Mouse (Mus musculus) hindbrain, embryonic 12.5 days (tissue): ENCODE measurements at regions not wholly inside any gene's neighbourhood (a gene's known extent, or its start where the extent isn't known, plus 50 kb on each side); places are given as distances from the start of the nearest gene placed in this dataset.

ENCODE experiments used
- ATAC-seq: fragments of 200-750 bp; cut with Nextera tagmentation; 2 replicates; pipeline ENCODE4 v1.8.0; 2017; ENCODE audit warnings: moderate TSS enrichment; ENCODE audit not compliant: low FRiP score
- H3K27ac ChIP-seq: fragments of 300-500 bp; sonication (generic); 2 replicates; pipeline ENCODE4 v1.5.1; 2016; ENCODE audit warnings: mild to moderate bottlenecking
- H3K27me3 ChIP-seq: fragments of 300-500 bp; sonication (generic); 2 replicates; pipeline ENCODE4 v1.6.1; 2016; ENCODE audit warnings: mild to moderate bottlenecking
- H3K36me3 ChIP-seq: fragments of 300-500 bp; sonication (generic); 2 replicates; pipeline ENCODE4 v1.6.1; 2016; ENCODE audit warnings: mild to moderate bottlenecking
- H3K4me1 ChIP-seq: fragments of 300-500 bp; sonication (generic); 2 replicates; pipeline ENCODE4 v1.6.1; 2016
- H3K4me2 ChIP-seq: fragments of 300-500 bp; sonication (generic); replicated peaks from 2 replicates; pipeline ENCODE4 v1.6.1; 2016; ENCODE audit warnings: mild to moderate bottlenecking
- H3K4me3 ChIP-seq: fragments of 300-500 bp; sonication (generic); 2 replicates; pipeline ENCODE4 v1.5.1; 2016; ENCODE audit warnings: mild to moderate bottlenecking
- H3K9ac ChIP-seq: fragments of 300-500 bp; sonication (generic); 2 replicates; pipeline ENCODE4 v1.6.1; 2016; ENCODE audit warnings: mild to moderate bottlenecking, moderate library complexity
- H3K9me3 ChIP-seq: fragments of 300-500 bp; sonication (generic); replicated peaks from 2 replicates; pipeline ENCODE4 v1.6.1; 2016; ENCODE audit warnings: mild to moderate bottlenecking
- WGBS: fragments of 180-500 bp; shearing (Covaris S2); methylation state at CpG from one replicate; pipeline ENCODE4 v1.1.7; 2016; 5-methylcytosine and 5-hydroxymethylcytosine counted together

DNA sequence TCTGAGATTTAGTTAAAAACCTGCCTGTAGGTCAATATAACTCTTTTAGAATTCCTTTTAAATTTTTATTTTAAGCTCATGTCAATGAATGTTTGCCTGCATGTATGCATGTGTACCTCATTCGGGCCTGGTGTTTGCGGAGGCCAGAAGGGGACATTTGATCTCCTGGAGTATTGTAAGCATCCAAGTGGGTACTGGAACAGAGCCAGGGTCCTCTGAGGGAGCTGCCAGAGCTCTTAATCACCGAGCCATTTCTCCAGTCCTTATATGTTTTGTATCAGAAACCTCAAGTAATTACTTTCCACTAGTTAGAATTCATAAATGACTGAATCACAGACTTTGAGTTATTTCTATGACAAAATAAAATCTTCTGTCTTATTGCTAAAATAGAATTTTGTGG lies 152.0 kb downstream of the Cdca7 start:
- H3K9me3 ChIP-seq, result no peaks in the 10 kb centered on the region
- H3K4me3 ChIP-seq, result no peak overlapping the region
- no peak overlapping the region for H3K9ac ChIP-seq
- peaks cover 16% of the 10 kb centered on the region; the same call in 1 of the 2 replicates for H3K4me1 ChIP-seq
- ATAC-seq, result no peak
- WGBS, result 64% methylated on average over 3 of the region's 3 CpGs
- no peak overlapping the region for H3K27ac ChIP-seq
- no peak overlapping the region for H3K4me2 ChIP-seq
- H3K27me3 ChIP-seq, result peaks cover 4% of the 10 kb centered on the region; the same call in 1 of the 2 replicates
- H3K36me3 ChIP-seq, result no peaks in the 10 kb centered on the region

DNA sequence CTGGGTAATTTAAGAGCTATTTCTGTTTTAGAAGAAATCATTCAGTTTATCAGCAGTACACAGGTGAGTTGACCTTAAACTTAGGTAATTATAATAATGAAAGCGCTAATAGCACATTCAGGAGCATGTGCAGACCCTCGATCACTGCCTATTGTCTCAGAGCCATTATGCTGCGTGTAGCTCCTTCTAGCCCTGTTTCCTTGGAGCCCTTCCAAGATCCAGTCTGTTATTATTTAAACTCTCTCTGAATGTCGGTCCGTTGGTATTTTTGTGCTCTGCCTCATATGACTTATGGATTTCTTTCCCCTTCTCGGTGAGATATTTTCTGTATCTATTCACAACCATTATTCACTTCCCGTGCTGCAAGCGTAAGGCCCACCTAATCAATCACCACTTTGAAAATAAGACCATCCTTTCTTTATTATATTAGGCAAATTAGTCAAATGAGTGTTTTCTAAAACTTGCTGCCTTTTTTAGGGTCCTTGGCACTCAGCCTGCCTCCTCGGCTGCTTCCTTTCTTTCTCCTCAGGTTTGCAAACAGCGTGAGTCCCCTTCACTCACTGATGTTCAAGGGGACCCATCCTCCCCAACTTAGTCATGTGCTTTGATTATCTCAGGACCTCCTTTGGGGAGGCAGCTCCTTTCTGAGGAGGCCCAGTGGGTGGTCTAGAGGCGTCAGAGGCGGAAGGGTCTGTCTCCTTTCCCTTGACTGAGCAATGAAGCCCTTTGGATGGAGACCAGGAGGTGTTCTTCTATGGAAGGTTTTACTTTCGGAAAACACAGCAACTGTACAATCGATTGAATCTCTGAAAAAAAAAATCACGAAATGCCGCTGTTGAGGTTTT lies 152.9 kb downstream of the Cdca7 start:
- no peak overlapping the region for H3K4me3 ChIP-seq
- H3K27me3 ChIP-seq, result peaks cover 4% of the 10 kb centered on the region; the same call in 1 of the 2 replicates
- peaks cover 16% of the 10 kb centered on the region; the same call in 1 of the 2 replicates for H3K4me1 ChIP-seq
- no peaks in the 10 kb centered on the region for H3K36me3 ChIP-seq
- no peaks in the 10 kb centered on the region for H3K9me3 ChIP-seq
- ATAC-seq, result no peak
- H3K27ac ChIP-seq, result no peak overlapping the region
- H3K4me2 ChIP-seq, result no peak overlapping the region
- H3K9ac ChIP-seq, result no peak overlapping the region
- WGBS, result 35% methylated on average over 16 of the region's 16 CpGs

DNA sequence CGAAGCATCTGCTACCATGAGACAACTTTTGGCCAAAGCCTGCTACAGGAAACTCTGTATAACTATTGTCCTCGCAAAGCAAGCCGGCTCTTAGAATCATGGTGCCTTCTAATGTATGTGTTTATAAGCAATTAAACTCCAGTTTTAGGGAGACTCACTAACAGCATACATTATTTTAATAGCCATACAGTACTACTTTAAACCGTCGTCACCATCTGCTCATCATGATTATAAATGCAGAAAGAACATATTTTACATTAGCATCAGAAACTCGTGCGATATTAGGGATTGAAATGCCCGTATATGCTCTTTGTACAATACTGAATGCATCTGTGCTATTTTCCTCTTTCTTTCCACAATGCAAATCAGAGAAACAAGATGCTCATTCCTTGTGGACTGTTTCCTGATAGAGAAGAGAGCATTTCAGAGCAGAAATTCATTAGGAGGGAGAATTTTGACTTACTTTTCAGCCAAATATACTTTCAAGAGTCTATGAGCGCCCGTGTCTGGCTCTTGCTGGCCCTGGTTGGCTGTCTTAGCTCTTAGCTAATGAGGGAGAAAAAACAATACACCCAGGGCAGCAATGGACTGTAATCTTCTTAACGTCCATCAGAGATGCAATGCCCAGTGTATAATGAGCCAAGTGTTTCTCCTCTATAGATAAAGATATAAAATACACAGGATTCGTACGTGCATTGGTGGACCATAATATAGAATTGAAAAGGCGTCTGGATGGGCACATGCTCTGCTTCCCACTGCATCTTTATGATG lies 153.9 kb downstream of the Cdca7 start:
- 83% methylated on average over 14 of the region's 14 CpGs for WGBS
- Histone ChIP-seq H3K9me3 (no peaks in the 10 kb centered on the region), H3K27ac (no peak overlapping the region), H3K4me1 (peaks cover 16% of the 10 kb centered on the region; the same call in 1 of the 2 replicates), H3K4me3 (no peak overlapping the region), H3K36me3 (no peaks in the 10 kb centered on the region), H3K9ac (no peak overlapping the region), H3K4me2 (no peak overlapping the region), H3K27me3 (peaks cover 4% of the 10 kb centered on the region; the same call in 1 of the 2 replicates)
- no peak for ATAC-seq

DNA sequence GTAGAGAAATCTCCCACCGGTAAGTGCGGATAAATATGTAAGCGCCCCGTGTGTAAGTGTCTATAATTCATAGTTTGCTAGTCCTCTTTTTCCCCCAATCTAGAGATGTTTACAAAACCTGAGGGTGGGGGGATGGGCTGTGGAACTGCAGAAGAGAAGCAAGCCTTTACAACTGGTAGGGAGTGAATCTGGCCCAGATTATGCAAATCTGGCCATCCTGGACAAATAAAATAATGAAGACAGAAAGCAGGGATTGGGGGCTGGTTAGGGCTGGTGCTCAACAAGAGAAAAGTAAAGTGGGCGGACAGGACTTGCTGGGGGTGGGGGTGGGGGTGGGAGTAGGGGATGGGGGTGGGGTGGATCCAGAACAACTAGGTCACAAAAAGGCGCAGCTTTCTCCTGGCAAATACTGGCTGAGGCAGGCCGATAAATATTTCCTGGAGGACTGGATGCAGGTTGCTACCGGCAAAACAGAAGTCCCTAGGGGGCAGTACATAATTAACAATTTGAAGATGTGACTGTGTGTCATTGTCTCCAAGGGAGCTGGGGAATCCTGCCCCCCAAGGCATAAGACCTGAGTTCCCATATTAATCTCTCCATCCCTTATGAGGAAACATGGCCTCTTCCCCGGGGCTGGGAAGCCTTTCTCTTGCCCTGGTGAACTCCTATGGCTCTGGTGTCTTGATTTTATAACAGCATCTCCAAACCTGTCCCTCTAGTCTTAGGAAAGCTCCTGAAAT lies 162.1 kb downstream of the Cdca7 start:
- Histone ChIP-seq H3K9me3 (no peaks in the 10 kb centered on the region), H3K36me3 (no peaks in the 10 kb centered on the region), H3K9ac (no peak overlapping the region), H3K4me3 (no peak overlapping the region), H3K27me3 (no peaks in the 10 kb centered on the region), H3K4me1 (peaks cover 19% of the 10 kb centered on the region), H3K27ac (peak overlapping the region; percentile 30; the same call in 1 of the 2 replicates), H3K4me2 (no peak overlapping the region)
- peak; percentile 67 for ATAC-seq
- 47% methylated on average over 9 of the region's 9 CpGs for WGBS

DNA sequence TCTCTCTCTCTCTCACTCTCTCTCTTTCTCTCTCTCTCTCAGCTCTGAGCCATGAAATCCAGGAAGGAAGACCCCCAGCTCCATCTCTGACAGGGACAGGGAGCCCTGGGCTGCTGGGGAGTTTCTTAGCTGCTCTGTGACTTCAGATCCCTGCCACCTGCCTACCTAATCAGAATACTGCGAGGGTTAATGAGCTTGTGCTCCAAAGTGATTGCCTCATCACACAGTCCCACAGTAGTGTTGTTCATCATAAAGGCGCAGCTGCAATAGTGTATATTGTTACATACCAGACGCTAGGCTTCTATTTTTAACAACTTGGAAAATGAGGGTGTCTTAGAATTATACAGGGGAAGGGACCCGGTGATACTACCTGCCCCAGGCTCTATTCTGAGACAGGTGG lies 163.1 kb downstream of the Cdca7 start:
- no peaks in the 10 kb centered on the region for H3K9me3 ChIP-seq
- H3K27me3 ChIP-seq, result no peaks in the 10 kb centered on the region
- H3K4me3 ChIP-seq, result no peak overlapping the region
- H3K9ac ChIP-seq, result no peak overlapping the region
- ATAC-seq, result no peak
- H3K36me3 ChIP-seq, result no peaks in the 10 kb centered on the region
- H3K4me1 ChIP-seq, result peaks cover 19% of the 10 kb centered on the region
- H3K4me2 ChIP-seq, result no peak overlapping the region
- 56% methylated on average over 4 of the region's 4 CpGs for WGBS
- H3K27ac ChIP-seq, result no peak overlapping the region

DNA sequence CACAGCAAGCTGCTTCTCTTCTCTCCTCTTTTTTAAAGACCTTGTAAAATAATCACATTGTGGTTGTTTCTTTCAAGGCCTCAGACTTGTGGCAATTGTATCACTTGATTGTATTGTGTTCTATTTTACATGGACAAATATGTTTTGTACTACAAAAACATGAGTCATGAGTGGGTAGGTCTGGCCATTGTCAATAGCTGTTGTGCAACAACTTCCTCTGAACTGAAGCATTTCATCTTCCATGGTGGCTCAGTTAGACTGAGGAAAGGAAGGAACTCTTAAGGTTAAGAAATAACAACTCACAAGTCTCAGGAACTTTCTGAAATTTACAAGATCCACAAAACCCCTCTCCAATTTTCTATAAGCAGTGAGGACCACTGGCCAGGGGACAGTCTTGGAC lies 165.3 kb downstream of the Cdca7 start:
- no peaks in the 10 kb centered on the region for H3K9me3 ChIP-seq
- no peaks in the 10 kb centered on the region for H3K36me3 ChIP-seq
- H3K4me1 ChIP-seq, result peaks cover 19% of the 10 kb centered on the region
- ATAC-seq, result no peak
- no peak overlapping the region for H3K9ac ChIP-seq
- no peak overlapping the region for H3K4me3 ChIP-seq
- no peaks in the 10 kb centered on the region for H3K27me3 ChIP-seq
- no peak overlapping the region for H3K4me2 ChIP-seq
- no peak overlapping the region for H3K27ac ChIP-seq

DNA sequence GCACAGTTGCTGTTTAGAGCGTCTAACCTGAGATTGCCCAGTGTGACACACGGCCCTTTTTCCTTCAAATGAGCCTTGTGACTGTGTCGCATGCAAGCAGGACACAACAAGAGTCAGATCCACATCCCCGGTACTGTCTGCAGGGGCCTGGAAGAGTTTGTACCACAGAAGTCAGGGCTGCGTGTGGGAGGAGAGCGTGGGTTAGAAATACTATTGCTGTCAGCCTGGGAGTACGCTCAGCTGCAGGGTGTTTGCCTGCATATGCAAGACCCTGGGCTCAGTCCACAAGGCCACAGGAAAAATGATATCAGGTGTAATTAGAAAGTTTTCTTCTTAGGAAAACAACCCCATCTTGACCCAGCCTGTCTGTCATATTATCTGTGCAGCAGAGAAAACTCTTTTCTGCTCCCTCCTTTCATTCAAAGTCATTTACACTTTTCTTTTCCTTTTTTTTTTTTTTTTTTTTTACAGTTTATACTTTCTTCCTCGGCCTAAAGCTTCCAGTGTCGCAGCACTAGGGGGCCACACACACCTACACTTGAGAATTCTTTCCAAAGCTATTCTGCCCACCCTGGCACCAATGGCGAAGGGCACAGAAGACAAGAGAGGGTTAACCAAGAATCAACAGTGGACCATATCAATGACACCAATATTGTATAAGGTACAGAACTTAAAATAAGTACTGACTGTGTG lies 168.3 kb downstream of the Cdca7 start:
- Histone ChIP-seq H3K9ac (no peak overlapping the region), H3K36me3 (no peaks in the 10 kb centered on the region), H3K4me2 (no peak overlapping the region), H3K9me3 (no peaks in the 10 kb centered on the region), H3K27ac (no peak overlapping the region), H3K4me1 (peaks cover 12% of the 10 kb centered on the region), H3K27me3 (no peaks in the 10 kb centered on the region), H3K4me3 (no peak overlapping the region)
- 81% methylated on average over 10 of the region's 10 CpGs for WGBS
- no peak for ATAC-seq

DNA sequence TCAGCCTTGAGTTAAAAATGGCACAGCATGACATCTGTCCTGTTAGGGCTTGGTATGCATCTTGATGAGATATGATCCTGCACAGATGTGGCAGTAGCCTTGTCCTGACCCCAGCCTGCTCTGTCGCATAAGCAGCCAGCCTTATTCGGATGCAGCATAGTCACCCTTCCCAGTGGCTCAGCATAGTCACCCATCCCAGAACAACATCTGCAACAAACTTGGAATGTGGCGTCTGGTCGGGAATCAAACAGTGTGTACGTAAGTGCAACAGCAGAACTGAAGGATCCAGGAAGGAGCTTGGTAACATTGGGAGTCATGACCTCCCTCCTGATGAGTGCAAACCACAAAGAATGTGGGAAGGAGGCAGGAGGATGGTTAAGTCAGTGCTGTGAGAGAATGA lies 171.7 kb downstream of the Cdca7 start:
- H3K27ac ChIP-seq, result no peak overlapping the region

DNA sequence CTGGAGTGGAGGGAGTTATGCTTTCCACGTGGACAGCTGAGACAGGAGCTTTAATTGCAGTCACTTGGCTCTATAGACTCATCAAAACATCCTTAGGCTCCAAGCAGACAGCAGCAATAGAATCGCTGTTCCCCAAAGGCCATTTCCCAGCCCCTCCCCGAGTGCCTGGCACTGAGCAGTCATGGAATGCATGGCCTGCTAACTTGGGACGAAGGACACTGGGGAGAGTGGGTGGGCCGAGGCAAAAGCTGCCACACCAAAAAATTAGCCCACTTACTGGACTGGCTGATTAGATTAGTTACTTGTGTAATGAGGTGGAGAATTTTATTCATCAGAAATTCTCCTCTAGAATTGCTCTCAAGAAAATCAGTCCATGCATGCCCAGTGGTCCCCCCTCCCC lies 172.3 kb downstream of the Cdca7 start:
- no peak overlapping the region for H3K27ac ChIP-seq
- no peak overlapping the region for H3K9ac ChIP-seq
- H3K4me1 ChIP-seq, result peaks cover 12% of the 10 kb centered on the region
- H3K27me3 ChIP-seq, result no peaks in the 10 kb centered on the region
- 54% methylated on average over 5 of the region's 5 CpGs for WGBS
- no peak for ATAC-seq
- H3K9me3 ChIP-seq, result no peaks in the 10 kb centered on the region
- no peak overlapping the region for H3K4me2 ChIP-seq
- no peaks in the 10 kb centered on the region for H3K36me3 ChIP-seq
- no peak overlapping the region for H3K4me3 ChIP-seq

More for the DNA sequence above, 171.7 kb downstream of the Cdca7 start:
- no peak overlapping the region for H3K9ac ChIP-seq
- H3K36me3 ChIP-seq, result no peaks in the 10 kb centered on the region
- no peaks in the 10 kb centered on the region for H3K27me3 ChIP-seq
- no peak overlapping the region for H3K4me2 ChIP-seq
- no peak overlapping the region for H3K4me3 ChIP-seq
- H3K4me1 ChIP-seq, result peaks cover 12% of the 10 kb centered on the region
- H3K9me3 ChIP-seq, result no peaks in the 10 kb centered on the region
- ATAC-seq, result no peak
- 63% methylated on average over 5 of the region's 5 CpGs for WGBS

DNA sequence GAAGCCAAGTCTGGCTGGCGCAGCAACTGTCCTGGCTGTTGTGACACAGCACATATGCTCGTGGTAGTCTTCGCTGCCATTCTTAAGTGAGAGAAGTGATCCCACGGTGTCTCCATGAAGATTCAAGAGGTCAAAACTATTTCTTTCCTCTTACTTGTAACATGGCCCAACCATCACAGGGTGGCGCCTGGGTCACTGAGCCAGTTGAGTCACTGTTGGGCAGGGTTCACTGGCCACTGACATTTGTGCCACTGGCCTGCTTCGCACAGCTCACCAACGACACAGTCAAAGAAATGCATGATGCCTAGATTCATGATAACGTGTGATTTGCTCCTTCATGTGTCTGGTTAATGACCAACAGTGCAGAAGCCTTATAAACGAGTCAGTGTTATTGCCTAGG lies 179.9 kb downstream of the Cdca7 start:
- no peaks in the 10 kb centered on the region; the same call in 1 of the 2 replicates for H3K27me3 ChIP-seq
- no peaks in the 10 kb centered on the region for H3K9me3 ChIP-seq
- no peaks in the 10 kb centered on the region for H3K36me3 ChIP-seq
- H3K4me3 ChIP-seq, result no peak overlapping the region
- H3K4me2 ChIP-seq, result no peak overlapping the region
- no peaks in the 10 kb centered on the region for H3K4me1 ChIP-seq
- ATAC-seq, result no peak
- no peak overlapping the region for H3K9ac ChIP-seq
- WGBS, result 78% methylated on average over 9 of the region's 9 CpGs
- H3K27ac ChIP-seq, result no peak overlapping the region

DNA sequence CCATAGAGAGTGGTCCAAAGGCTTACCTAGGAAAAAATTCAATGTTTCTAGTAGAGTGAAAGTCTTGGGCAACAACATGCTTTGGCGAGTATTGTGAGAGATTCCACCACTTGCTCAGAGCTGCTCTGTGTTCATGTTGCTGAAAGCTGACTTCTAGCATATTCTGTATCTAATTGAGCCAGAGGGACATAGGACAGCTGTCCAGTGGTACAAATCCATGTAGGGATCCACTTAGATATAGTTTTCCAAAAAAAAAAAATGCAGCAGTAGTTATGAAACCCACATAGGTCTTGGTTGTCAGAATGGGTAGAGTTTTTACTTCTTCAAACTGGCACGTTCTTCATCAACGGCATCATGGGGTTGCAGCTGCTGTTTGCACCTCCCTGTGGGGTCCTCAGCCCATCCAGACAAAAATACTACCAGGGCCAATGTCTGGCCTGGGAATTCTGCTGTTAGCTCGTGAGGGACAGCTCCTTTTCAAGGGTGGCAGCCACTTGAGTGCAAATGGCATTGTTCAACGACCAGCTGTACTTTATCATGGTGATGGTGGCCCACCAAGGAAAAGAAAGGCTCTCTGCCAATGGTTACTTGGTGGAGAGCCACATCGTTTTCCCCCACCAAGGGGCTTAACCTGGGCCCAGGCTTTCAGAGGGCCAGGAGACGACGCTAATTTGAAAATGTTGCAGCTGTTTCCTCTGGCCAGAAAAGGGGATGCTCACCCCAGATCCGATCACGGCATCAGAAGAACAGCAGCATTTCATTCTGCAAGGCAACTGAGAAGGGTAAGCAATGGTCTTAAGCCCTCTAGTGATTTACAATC lies 181.4 kb downstream of the Cdca7 start:
- ATAC-seq, result no peak

More for the DNA sequence above, 181.4 kb downstream of the Cdca7 start:
- no peak overlapping the region for H3K9ac ChIP-seq
- H3K9me3 ChIP-seq, result no peaks in the 10 kb centered on the region
- no peak overlapping the region for H3K4me3 ChIP-seq
- no peak overlapping the region for H3K4me2 ChIP-seq
- H3K27me3 ChIP-seq, result no peaks in the 10 kb centered on the region; the same call in 1 of the 2 replicates
- H3K27ac ChIP-seq, result no peak overlapping the region
- H3K36me3 ChIP-seq, result no peaks in the 10 kb centered on the region
- no peaks in the 10 kb centered on the region for H3K4me1 ChIP-seq
- WGBS, result 66% methylated on average over 10 of the region's 10 CpGs
